Mouse (Mus musculus): Measurements from ENCODE around the gene Rnf212b. TPM values are rescaled to one million over a fixed set of nuclear protein-coding genes. Genes with fewer than 3 reads are reported as not detected.

The Rnf212b gene
- total RNA-seq, 2 experiments from 2014 or later = 0.29 TPM; not detected in 1

DNA sequence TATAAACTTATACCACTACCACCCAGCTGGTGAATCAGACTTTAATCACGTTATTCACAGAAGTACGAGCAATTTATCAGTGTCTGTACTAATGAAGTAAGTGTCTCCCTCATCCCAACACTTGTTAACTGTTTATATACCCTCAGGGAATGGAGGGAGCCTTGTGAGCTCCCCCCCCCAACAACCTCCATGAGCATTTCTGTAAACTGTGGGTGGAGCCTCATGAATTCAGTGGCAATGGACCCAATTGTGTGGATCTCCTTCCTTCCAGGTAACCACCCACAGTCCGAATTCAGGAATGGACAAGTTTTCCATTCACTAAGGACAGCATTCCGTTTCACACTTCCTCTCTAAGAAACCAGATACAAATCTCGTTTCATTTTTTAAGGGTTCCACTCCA lies 51.7 kb downstream of the Rnf212b start:
- intact Hi-C loops (cut with DNase I; ENCODE audit: low total_unique reads) = no loop called here
- DNase-seq = no peak

DNA sequence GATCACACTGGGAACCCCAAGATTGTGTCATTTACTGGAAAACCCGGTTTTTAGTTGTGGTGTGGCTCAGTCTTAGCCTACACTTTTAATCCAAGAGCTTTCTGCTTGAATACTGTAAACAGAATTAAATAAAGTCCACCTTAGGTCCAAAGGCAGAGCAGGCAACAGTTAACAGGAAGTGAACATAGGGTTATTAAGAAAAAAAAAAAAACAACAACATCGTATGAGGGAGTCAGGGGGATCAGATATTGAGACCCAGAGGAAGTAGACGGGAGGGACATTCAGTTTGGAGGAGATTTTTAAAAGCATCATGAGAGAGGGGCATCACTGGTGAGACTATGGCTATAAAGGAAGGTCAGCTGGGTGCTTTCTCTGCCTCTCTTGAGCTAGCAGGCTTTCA lies 52.3 kb downstream of the Rnf212b start:
- intact Hi-C loops (cut with DNase I; ENCODE audit: low total_unique reads) = no loop called here
- DNase-seq = no peak

DNA sequence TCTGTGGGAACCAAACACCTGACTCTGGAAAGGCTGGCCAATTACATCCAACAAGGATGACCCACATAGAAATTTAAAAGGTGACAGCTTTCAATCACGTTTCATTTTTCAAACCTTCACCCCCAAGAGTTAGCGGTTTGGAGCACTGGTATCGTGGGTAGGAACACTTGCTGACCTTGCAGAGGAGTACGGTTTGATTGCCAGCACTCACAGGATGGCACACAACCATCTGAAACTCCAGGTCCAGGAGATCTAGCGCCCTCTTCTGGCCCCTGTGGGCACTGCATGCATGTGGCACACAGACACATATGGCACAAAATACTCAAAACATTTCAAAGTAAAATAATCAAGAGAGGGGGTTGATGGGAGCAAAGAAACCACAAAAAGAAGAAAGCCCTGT lies 53.0 kb downstream of the Rnf212b start:
- no peak for DNase-seq
- intact Hi-C loops (cut with DNase I; ENCODE audit: low total_unique reads) = no loop called here

DNA sequence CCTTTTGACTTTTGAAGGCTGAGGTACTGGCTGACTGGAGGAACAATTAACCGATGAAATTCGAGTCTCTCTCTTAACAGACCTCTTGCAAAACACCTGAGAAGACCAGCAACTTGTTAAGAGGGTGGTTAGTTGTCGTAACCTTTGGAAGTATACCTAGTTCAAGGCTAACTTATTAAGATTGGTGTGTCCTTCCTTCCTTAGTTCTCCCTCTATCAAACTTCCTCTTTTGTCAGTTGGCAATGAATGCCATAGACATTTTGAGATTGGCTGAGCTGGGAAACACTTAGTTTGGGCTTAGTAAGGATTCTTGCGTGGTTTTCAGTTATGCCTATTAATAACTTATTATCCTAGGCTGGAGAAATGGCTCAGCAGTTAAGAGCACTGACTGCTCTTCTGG lies 54.1 kb downstream of the Rnf212b start:
- no peak for DNase-seq
- intact Hi-C loops (cut with DNase I; ENCODE audit: low total_unique reads) = no loop called here

DNA sequence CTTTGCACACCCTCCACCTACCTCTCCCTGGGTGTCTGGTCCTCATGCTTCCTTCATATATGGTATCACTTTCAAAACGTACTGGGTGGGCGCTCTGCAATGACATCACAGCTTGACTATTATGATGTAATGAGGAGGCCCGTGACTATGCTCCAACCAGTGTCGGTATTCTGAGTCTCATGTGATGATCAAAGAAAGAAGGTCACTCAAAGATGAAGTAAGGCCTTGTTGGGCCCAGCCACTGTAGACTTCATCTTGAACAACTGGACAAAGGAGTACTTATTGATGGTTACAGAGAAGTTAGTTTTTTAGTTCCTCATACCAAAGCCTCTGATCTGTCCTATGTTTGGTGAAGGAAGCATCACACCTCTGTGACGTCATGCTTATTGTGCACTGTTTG lies 56.9 kb downstream of the Rnf212b start, which contains the start of gene Homez:
Homez (minus strand) TSS at position 101 of the 400 bp plus-strand sequence.
- DNase-seq = no peak
- intact Hi-C loops (cut with DNase I; ENCODE audit: low total_unique reads) = no loop called here

DNA sequence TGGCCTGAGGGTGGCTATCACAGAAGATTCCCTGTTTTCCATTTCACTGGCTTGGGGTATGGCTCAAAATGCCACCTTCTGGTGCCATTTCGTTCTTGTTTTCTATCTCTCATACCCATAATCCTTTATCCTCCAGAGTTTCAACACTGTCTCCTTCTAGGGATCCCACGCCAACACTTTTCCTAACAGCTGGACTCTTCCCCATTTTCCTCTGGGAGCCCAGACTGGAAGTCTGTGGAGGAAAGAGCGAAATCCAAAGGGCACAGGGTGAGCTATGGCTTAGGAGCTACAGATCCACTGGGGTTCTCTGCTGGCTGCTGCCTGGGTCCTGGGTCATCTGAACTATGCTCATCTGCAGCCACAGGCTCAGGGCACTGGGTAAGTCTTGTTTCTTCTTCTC lies 60.2 kb downstream of the Rnf212b start:
- DNase-seq = no peak
- intact Hi-C loops (cut with DNase I; ENCODE audit: low total_unique reads) = no loop called here

DNA sequence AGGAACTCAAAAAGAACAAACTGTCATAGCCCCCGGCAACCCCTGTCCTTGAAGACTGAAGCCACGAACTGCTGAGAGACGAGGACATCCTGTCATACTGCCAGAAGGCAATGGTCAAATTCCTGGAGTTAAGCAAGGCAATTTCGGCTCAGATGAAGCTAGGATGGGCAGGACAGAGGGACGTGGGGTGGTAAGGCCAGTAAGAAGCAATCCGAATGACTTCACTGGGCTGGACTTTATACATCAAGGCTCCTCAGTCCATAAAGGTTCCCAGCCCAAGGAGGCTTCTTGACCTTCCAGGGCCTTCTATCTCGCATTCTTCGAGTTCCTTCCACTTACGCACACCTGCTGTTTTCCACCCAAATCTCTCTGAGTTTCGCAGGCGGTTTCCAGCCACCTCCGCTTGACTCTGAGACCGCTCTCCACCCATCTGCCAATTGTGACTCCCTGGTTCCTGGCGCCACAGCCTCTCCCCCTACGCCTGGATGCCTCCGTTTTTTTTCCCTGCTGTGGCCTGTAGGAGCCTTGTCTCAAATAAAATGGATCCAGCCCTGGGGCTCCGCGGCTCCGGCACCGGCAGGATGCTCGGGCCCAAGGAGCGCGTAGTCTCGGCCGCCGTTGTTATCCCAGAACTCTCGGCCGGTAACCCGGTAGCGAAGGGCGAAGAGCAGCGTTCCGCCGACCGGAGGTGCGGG lies 62.0 kb downstream of the Rnf212b start:
- intact Hi-C loops (cut with DNase I; ENCODE audit: low total_unique reads) = no loop called here
- no peak for DNase-seq

DNA sequence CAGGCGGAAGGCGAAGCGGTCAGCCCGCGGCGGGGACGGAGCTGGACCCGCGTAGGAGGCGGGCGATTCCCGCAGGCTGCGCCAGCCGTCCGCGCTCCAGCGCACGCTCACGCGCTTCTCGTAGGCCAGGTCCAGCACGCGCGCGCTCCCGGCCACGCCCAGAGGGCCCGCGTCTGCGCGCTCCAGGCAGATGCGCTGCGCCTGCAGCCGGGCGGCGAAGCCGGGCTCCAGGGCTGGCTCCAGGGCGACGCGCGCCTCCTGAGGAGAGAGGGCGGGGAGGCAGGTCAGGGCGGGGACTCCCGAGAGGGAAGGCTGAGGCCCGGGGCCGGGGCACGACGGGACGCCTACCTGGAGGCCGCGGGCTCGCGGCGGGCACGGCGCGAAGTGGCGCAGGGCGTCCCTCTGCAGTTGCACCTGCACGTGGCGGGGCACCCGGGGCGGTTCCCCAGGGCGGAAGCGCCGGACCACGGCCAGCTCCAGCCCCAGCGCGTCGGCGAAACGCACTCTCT lies 62.7 kb downstream of the Rnf212b start:
- intact Hi-C loops (cut with DNase I; ENCODE audit: low total_unique reads) = no loop called here
- DNase-seq = peak; percentile 90

DNA sequence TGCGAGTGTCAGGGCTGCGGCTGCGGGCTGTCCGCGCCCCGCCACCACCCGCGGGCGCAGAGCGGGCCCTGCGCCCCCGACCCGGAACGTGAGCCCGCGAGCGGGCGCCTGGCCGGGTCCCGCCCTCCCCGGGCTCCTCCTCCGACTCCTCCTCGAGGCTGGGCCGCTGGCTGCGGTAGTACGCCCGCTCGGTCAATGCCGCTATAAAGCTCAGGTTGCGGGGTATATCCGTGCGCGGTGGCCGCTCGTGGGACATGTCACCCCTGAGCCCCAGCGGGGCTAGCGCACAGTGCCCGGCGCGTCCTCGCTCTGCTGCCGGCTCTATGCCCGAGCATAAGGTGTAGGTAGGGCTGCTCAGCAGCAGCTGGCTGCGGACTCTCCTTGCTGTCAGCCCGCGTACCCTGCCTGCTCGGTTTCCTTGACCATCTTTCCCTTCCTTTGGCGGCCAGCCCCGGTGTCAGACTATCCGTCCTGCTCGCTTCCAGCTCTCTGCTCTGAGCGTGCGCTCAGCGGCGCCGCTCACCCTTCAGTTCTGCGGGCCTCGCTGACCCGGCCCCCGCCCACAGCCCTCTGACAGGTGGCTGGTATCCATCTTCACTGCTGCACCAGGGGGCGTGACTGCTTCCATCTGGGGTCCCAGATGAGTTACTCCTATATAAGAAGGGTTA lies 63.2 kb downstream of the Rnf212b start, which contains the start of gene Ppp1r3e:
Ppp1r3e (minus strand) TSS at position 503 of the 668 bp plus-strand sequence.
- intact Hi-C loops (cut with DNase I; ENCODE audit: low total_unique reads) = no loop called here
- peak; percentile 71 for DNase-seq

DNA sequence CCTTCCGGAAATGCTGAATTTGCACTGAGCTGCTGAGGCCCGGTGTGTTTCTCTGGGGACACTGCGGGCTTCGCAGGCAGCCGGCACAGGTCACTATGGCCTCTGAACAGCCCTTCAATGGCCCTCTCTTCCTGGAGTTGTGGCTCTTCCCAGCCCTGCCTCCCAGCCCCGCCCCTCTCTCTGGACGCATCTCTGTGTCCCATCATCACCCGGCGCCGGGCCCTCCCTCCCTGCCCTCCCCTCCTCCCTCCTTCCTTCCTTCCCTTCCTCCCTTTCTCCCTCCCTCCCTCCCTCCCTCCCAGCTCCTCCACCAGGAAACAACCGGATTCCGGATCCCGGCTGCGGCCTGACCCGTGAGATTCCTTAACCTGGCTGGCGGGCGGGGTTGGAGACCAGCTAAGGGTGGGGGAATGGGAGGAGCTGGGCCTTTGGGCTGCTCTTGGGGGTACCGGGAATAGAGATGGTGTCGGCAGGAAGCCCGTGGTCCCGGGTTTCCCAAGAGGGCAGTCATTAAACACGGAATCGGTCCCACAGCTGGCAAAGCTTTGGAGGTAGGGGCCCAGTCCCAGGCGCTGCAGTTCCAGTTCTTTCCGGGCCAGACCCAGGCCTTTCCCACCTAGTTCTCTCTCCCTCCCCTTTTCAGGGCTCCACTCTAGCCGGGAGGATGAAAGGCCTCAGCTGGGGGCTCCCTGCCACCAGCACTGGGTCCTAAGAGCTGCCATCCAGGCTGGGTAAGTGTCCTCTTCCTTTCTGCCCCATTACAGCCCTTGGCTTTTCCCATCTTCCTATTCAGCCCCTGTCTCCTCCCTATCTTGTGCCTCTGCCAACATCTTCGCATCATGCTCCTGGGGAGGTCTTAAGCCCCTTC lies 69.4 kb downstream of the Rnf212b start, which contains the start of the genes Bcl2l2 and Gm20521:
Bcl2l2 (plus strand) TSS at position 224 of the 868 bp plus-strand sequence.
Gm20521 (plus strand) TSS at position 288 of the 868 bp plus-strand sequence.
- DNase-seq = peak; percentile 91
- intact Hi-C loops (cut with DNase I; ENCODE audit: low total_unique reads) = no loop called here

DNA sequence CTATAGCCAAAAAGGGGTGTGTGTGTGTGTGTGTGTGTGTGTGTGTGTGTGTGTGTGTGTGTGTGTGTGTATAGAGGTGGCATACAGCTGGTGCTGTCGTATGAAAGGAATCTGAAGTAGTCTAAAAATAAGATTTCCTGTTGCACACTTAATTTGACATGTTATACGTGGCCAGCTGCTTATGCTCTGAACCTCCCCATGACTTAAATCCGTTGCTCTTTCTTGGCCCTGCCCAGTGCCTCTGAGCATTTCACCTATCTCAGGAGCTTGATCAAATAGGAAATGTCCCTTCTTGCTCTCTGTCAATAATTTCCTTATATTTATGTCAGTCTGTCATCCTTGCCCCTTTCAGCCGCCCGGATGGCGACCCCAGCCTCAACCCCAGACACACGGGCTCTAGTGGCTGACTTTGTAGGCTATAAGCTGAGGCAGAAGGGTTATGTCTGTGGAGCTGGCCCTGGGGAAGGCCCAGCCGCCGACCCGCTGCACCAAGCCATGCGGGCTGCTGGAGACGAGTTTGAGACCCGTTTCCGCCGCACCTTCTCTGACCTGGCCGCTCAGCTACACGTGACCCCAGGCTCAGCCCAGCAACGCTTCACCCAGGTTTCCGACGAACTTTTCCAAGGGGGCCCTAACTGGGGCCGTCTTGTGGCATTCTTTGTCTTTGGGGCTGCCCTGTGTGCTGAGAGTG lies 70.2 kb downstream of the Rnf212b start:
- intact Hi-C loops (cut with DNase I; ENCODE audit: low total_unique reads) = no loop called here

DNA sequence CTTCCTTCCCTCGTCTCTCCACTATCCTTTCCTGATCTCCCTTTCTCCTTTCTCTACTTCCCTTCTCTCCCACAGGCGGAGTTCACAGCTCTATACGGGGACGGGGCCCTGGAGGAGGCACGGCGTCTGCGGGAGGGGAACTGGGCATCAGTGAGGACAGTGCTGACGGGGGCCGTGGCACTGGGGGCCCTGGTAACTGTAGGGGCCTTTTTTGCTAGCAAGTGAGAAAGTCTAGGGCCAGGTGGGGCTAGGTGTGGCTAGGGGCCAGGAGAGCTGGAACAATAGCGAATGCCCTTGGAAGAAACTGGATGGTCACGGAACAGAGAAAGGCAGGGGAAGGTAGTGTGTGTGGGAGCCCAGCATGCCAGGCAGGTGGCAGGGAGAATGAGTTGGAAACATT lies 71.4 kb downstream of the Rnf212b start:
- no peak for DNase-seq
- intact Hi-C loops (cut with DNase I; ENCODE audit: low total_unique reads) = no loop called here

More for the DNA sequence above, 70.2 kb downstream of the Rnf212b start:
- DNase-seq = no peak

DNA sequence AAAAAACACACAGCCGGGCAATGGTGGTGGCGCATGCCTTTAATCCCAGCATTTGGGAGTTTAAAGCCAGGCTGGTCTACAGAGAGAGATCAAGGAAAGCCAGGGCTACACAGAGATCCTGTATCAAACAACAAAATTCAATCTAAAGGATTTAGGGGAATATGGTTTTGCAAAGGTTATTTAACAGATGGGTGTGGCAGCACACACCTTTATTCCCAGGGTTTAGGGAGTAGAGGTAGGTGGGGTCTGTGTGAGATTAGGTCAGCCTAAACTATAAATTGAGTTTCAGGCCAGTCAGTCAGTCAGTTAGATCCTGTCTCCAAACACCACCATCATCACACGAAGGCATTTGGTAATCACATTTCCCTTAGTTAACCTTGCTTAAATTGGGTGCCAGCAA lies 78.3 kb downstream of the Rnf212b start, which contains the start of gene Pabpn1:
Pabpn1 (plus strand) TSS at position 301 of the 400 bp plus-strand sequence.
- no peak for DNase-seq
- intact Hi-C loops (cut with DNase I; ENCODE audit: low total_unique reads) = no loop called here

DNA sequence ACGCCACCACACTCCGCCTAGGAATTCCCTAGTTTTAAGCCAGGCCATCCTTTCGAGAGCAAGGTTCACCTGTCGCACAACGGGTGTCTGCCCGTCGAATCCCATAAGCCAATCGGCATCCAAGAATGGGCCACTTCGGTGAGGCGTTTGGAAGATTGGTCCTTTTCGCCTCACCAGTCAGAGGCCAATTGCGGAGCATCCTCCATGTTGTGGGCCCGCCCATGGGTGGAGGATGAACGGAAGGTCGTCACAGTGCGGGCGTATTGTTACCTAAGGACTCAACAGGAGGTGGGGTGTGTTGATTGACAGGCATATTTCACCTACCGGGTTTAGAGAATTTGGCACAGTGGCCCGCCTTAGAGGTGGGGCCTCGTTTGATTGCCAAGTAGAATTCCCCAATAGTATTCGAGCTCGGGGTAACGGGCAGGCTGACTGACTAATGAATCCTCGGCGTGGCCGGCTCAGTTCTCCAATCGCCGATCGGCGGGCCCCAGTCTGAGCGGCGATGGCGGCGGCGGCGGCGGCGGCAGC lies 79.8 kb downstream of the Rnf212b start:
- peak; percentile 94 for DNase-seq
- intact Hi-C loops (cut with DNase I; ENCODE audit: low total_unique reads) = no loop called here

DNA sequence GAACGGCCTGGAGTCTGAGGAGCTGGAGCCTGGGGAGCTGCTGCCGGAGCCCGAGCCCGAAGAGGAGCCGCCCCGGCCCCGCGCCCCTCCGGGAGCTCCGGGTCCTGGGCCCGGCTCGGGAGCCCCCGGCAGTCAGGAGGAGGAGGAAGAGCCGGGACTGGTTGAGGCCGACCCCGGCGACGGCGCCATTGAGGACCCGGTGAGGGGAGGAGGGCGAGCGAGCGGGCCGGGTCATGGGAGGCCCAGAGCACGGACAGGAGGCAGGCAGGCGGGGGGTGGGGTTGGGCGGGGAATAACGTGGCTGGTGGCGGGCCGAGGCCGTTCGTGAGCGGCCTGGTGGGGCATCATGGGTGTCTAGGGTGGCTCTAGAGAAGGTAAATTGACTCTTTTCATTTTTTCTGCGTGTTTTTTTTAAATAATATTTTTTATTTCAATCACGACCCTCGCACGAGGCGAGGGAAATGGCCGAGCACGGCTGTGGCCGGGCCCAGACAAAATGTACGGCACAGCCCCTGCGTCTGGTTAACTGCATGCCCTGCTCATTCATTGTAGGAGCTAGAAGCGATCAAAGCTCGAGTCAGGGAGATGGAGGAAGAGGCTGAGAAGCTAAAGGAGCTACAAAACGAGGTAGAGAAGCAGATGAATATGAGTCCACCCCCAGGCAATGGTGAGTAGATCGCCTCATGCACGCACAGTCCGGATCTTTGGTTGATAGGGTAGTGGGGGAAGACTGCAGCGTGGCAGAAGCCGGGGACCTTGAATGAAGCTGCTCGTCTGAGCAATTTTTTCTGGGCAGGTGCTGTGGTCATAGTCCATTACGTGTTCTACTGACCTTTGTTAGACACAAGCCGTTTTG lies 80.6 kb downstream of the Rnf212b start:
- intact Hi-C loops (cut with DNase I; ENCODE audit: low total_unique reads) = no loop called here
- DNase-seq = peak; percentile 74

DNA sequence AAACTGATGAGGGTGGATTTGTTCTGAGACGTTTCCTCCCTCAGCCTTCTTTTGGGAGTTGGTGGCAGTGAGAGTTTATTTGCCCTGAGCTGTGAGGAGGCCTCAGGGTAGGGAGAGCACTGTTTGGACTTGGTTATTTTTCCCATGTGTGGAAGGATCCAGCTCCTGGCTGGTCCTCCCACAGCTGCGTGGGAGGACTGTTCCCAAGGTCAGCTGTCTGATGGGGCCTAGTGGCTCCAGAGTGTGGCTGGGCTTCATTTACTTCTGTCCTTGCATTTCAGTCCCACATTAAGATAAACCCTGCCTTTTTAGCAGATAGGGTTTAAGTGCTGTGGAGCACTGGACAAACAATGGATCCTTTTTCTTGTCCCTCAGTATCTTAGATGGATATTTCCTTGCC lies 83.5 kb downstream of the Rnf212b start:
- no peak for DNase-seq
- intact Hi-C loops (cut with DNase I; ENCODE audit: low total_unique reads) = no loop called here

DNA sequence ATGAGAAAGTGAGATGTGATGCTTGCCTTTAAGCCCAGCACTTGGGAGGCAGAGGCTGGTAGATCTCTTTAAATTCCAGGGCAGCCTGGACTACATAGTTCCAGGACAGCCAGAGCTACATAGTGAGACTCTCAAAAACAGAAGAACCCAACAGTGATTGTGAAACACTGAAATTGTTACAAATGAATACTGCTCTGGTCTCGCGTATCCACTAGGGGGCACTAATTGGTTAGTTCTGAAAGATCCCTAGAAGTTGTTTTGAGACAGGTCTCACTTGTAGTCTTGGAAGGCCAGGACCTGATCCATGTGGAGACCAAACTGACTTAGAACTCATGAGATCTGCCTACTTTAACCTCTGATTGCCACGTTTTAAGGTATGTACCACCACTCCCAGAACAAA lies 86.4 kb downstream of the Rnf212b start:
- intact Hi-C loops (cut with DNase I; ENCODE audit: low total_unique reads) = loop anchor here (5.0 kb wide), 2 partner anchors 37 to 112 kb away; partner anchors contain the start of gene Cmtm5
- DNase-seq = peak; percentile 55

DNA sequence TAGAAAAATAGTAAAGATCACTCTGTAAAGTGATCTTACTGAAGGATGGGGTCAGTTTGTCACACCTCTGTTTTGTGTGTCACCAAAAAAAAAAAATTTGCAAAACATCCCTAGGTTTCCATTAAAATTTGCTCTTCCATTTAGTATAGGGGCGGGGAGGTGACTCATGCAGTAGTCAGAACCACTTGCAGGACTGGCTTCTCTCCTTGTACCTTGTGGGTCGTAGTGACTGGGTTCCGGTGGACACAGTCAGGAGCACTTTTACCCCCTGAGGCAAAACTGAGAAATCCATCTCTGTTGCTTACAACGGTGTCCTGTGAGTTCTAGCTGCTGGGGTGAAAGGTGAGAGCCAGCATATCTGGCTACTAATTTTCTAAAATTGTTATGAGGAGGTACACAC lies 89.7 kb downstream of the Rnf212b start:
- DNase-seq = no peak
- intact Hi-C loops (cut with DNase I; ENCODE audit: low total_unique reads) = loop anchor here (5.0 kb wide), 2 partner anchors 34 to 109 kb away; partner anchors contain the start of gene Cmtm5

Data from gastrocnemius, postnatal 14 days (tissue).